Mouse (Mus musculus) liver, embryonic 14.5 days (tissue): Measurements from ENCODE around the gene Nfia.

Experiments used
- CTCF ChIP-seq: IDR thresholded peaks from 2 replicates; pipeline ENCODE4 v1.5.1; 2016; ENCODE audit warnings: antibody characterized with exemption, low read depth, control low read depth
- EP300 ChIP-seq: IDR thresholded peaks from 2 replicates; pipeline ENCODE4 v1.6.1; 2016; ENCODE audit warnings: antibody characterized with exemption, low read depth

GRCm38 (mm10) chr4:97974037-97974436 lies 201.5 kb downstream of the Nfia start:
- no peak for TF ChIP-seq CTCF
- TF ChIP-seq EP300, result no peak
